Mouse (Mus musculus) heart, embryonic 15.5 days (tissue): ENCODE results near the gene Fbxw17. TPM values are rescaled to one million over a fixed set of nuclear protein-coding genes. Genes with fewer than 3 reads are reported as not detected.
"Not testable (repeated sequence)": the region's sequence is repeated elsewhere in the genome, so short reads cannot be mapped to it uniquely, and the experiment has no call there.

Experiments
- ATAC-seq: fragments of 200-750 bp; cut with Nextera tagmentation; replicated peaks from 2 replicates; pipeline ENCODE4 v1.8.0; 2017; ENCODE audit warnings: low read depth, moderate TSS enrichment; ENCODE audit not compliant: insufficient number of reproducible peaks, insufficient read depth, low FRiP score
- H3K27ac ChIP-seq: fragments of 300-500 bp; sonication (generic); 2 replicates; pipeline ENCODE4 v1.5.1; 2015; ENCODE audit warnings: mild to moderate bottlenecking, inconsistent platforms
- H3K27me3 ChIP-seq: fragments of 300-500 bp; sonication (generic); 2 replicates; pipeline ENCODE4 v1.6.1; 2015; ENCODE audit warnings: inconsistent platforms
- H3K36me3 ChIP-seq: fragments of 300-500 bp; sonication (generic); 2 replicates; pipeline ENCODE4 v1.6.1; 2015; ENCODE audit warnings: mild to moderate bottlenecking, inconsistent platforms
- H3K4me1 ChIP-seq: fragments of 300-500 bp; sonication (generic); replicated peaks from 2 replicates; pipeline ENCODE4 v1.6.1; 2015; ENCODE audit warnings: inconsistent platforms
- H3K4me2 ChIP-seq: fragments of 300-500 bp; sonication (generic); 2 replicates; pipeline ENCODE4 v1.6.1; 2015; ENCODE audit warnings: inconsistent platforms, mild to moderate bottlenecking, moderate library complexity
- H3K4me3 ChIP-seq: fragments of 300-500 bp; sonication (generic); 2 replicates; pipeline ENCODE4 v1.5.1; 2015; ENCODE audit warnings: mild to moderate bottlenecking, inconsistent platforms
- H3K9ac ChIP-seq: fragments of 300-500 bp; sonication (generic); 2 replicates; pipeline ENCODE4 v1.6.1; 2015; ENCODE audit warnings: mild to moderate bottlenecking, inconsistent platforms
- H3K9me3 ChIP-seq: fragments of 300-500 bp; sonication (generic); replicated peaks from 2 replicates; pipeline ENCODE4 v1.6.1; 2016; ENCODE audit warnings: inconsistent platforms
- WGBS: fragments of 180-500 bp; shearing (Covaris S2); methylation state at CpG from one replicate; pipeline ENCODE4 v1.1.7; 2015; ENCODE audit warnings: mixed read lengths; 5-methylcytosine and 5-hydroxymethylcytosine counted together
- polyA plus RNA-seq: library from polyadenylated mRNA; unstranded; fragments of >200 nt; fragmentation: Nextera tagmentation; extraction: Ambion mirVana; gene quantifications from 2 replicates; pipeline ENCODE4 v1.2.1, GENCODE M21; 2015

Fbxw17 gene
- polyA plus RNA-seq, 1 experiment from 2014 or later: 18.5 TPM

DNA sequence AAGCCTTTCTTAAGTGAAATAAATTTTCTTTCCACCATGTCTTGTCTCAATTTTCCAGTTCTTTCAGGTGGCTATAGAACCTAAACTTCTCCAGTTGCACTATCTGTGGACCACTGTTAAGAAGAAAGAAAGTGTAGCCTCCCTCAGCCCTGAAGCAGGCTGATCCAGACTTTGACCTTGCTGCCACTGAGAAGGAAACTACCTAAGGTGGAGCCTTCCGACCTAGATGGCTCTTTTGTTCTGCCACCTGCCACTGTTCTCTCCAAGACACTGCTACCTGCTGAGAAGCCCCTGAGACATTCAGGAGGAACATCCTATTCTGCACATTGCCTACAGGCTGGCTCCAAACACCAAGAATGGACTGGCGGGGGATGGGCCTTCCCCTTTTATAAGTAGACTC, 42.8 kb downstream of the Fbxw17 start:
- H3K9me3 ChIP-seq, H3K36me3 ChIP-seq, H3K4me3 ChIP-seq, H3K27me3 ChIP-seq, H3K27ac ChIP-seq, H3K4me2 ChIP-seq, H3K4me1 ChIP-seq, H3K9ac ChIP-seq, ATAC-seq: not testable (repeated sequence)
- WGBS: 56% methylated on average over 2 of the region's 2 CpGs

DNA sequence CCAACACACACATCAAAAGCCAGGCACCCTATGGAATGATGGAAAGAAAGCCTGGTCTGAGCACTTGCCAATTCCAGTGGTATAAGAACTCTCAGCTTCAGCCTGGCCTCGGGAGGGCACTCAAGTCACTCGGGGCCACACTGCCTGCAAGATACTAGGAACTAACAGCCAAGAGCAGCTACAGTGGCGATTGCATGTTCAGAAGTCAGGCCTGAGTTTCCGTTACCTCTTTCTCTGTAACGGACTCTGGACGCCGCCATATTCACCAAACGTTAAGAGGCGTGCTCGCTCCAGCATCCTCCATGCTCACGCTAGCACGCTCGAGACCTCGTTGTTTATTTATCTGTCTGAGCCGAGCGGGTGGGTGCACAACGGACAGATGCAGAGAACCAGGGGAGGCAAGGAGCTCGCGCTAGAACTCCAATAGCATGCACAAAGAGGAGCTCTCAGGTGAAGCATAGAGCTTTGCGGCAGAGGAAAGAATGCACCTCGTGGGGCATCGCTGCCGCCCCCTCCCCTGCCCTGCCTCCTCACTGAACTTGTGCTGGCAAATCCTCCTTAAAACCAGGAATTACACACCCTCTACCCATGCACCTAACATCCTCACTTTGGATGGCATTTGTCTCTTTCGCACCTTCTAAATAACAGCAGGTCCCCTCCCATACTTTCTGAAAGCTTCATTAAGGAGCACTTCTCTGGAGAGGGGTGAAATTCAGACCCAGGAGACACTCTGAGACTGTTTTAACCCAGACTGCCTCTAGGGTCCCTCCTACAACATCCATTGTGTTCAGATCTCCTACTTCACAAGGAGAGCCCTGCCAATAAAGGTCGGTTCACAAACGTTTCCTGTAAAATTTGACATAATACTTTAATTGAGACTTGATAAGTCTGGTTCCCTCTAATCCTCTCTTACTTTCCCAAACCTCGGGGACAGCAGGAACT, 47.2 kb downstream of the Fbxw17 start:
- 30% methylated on average over 27 of the region's 27 CpGs for WGBS
- H3K4me3 ChIP-seq: peak overlapping the region; percentile 34
- no peaks in the 10 kb centered on the region; the same call in 1 of the 2 replicates for H3K4me1 ChIP-seq
- H3K9me3 ChIP-seq: no peaks in the 10 kb centered on the region
- peak overlapping the region; percentile 58 for H3K4me2 ChIP-seq
- H3K27ac ChIP-seq: no peak overlapping the region
- H3K9ac ChIP-seq: no peak overlapping the region
- no peaks in the 10 kb centered on the region for H3K27me3 ChIP-seq
- no peaks in the 10 kb centered on the region for H3K36me3 ChIP-seq
- no peak for ATAC-seq

DNA sequence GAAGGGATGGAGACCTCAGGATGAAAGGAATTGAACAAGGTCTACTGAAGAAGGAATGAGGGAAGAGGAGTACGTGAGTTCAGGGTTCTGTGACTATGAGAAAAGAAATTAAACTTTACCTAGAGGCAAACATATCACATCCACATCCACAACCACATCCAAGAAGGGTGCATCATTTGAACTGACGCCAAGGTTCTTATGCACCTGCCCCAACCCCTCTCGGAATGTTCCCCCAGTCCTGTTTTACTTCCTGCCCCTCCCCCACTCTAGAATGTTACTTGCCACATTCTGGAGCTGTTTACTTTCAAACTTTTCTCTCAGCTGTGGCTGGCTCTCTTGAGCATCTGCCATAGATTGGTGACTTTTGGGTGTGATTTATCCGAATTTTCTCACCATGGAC, 49.3 kb downstream of the Fbxw17 start, which contains the start of gene Nutm2:
Gene Nutm2 (plus strand): TSS at position 301 of the 400 bp plus-strand sequence.
- Histone ChIP-seq H3K27me3 (no peaks in the 10 kb centered on the region), H3K27ac (no peak within 1 kb of the TSS), H3K9ac (no peak within 1 kb of the TSS), H3K4me1 (no peaks in the 10 kb centered on the region; the same call in 1 of the 2 replicates), H3K36me3 (no peaks in the 10 kb centered on the region), H3K4me2 (no peak within 1 kb of the TSS), H3K9me3 (no peaks in the 10 kb centered on the region), H3K4me3 (no peak within 1 kb of the TSS)
- no peak for ATAC-seq
- 70% methylated on average over 4 of the region's 4 CpGs for WGBS

Other genes starting within 250 kb of the Fbxw17 start
- not detected in 2 replicates for gene Gm906, start 167.6 kb upstream of the Fbxw17 start, polyA plus RNA-seq
- not detected in 2 replicates for gene Gm47429, start 26.0 kb downstream of the Fbxw17 start, polyA plus RNA-seq
- gene Nutm2, start 49.4 kb downstream of the Fbxw17 start, polyA plus RNA-seq: not detected in 2 replicates
- not detected in 2 replicates for gene Gm904, start 225.4 kb downstream of the Fbxw17 start, polyA plus RNA-seq